Comparison of ENCODE assay signal across 22 mouse cellular contexts in genomic region chr7:123279797-123280196, GRCm38 (mm10).
"Had no signal": no experiment of that assay in that cellular context is flagged by ENCODE, and none has a peak within 500 bp of the region (broad histone marks: within the 10 kb centered on the region; RNA-seq: fewer than 3 reads in every experiment).

No protein-coding gene starts in this region.

- H3K9me3 ChIP-seq: heart, embryonic 13.5 days; heart, embryonic 15.5 days; hindbrain, embryonic 13.5 days; hindbrain, embryonic 15.5 days; kidney, embryonic 15.5 days; limb, embryonic 13.5 days; limb, embryonic 15.5 days; liver, embryonic 12.5 days had no signal

- H3K4me1 ChIP-seq: hindbrain, embryonic 13.5 days; hindbrain, embryonic 15.5 days; kidney, embryonic 15.5 days; limb, embryonic 13.5 days; limb, embryonic 15.5 days; liver, embryonic 12.5 days had no signal

- H3K27ac ChIP-seq: heart, adult 2 months; heart, embryonic 13.5 days; heart, embryonic 15.5 days; hindbrain, embryonic 13.5 days; hindbrain, embryonic 15.5 days; kidney, embryonic 15.5 days; kidney, postnatal 0 days; limb, embryonic 13.5 days; limb, embryonic 15.5 days; liver, embryonic 12.5 days; liver, embryonic 14.5 days had no signal

- H3K27me3 ChIP-seq: heart, embryonic 13.5 days; heart, embryonic 15.5 days; hindbrain, embryonic 13.5 days; hindbrain, embryonic 15.5 days; kidney, embryonic 15.5 days; limb, embryonic 13.5 days; limb, embryonic 15.5 days; liver, embryonic 12.5 days had no signal

- H3K4me2 ChIP-seq: heart, embryonic 11.5 days; heart, embryonic 13.5 days; heart, embryonic 15.5 days; hindbrain, embryonic 13.5 days; hindbrain, embryonic 15.5 days; kidney, embryonic 15.5 days; limb, embryonic 13.5 days; limb, embryonic 15.5 days; liver, embryonic 12.5 days had no signal

- DNase-seq: gastrocnemius, postnatal 14 days; gastrocnemius, postnatal 36 days; heart, adult 11 months; heart, adult 2 months; heart, postnatal 14 days; heart, postnatal 36 days; kidney, adult 11 months; kidney, postnatal 14 days; layer of hippocampus, postnatal 36 days; left cerebral cortex, postnatal 4 days had no signal

- H3K9ac ChIP-seq: heart, embryonic 13.5 days; heart, embryonic 15.5 days; hindbrain, embryonic 13.5 days; hindbrain, embryonic 15.5 days; kidney, embryonic 15.5 days; limb, embryonic 13.5 days; limb, embryonic 15.5 days; liver, embryonic 12.5 days; liver, embryonic 14.5 days had no signal

- H3K4me3 ChIP-seq: heart, adult 2 months; heart, embryonic 13.5 days; heart, embryonic 15.5 days; hindbrain, embryonic 13.5 days; hindbrain, embryonic 15.5 days; kidney, embryonic 15.5 days; limb, embryonic 13.5 days; limb, embryonic 15.5 days; liver, embryonic 12.5 days had no signal

- ATAC-seq: intestine, embryonic 16.5 days; liver, embryonic 12.5 days had no signal
